Mouse (Mus musculus) kidney, embryonic 16.5 days (tissue): ENCODE results near the gene Jade1. TPM values are rescaled to one million over a fixed set of nuclear protein-coding genes. Genes with fewer than 3 reads are reported as not detected.

Experiments used
- ATAC-seq: fragments of 200-750 bp; cut with Nextera tagmentation; 2 replicates; pipeline ENCODE4 v1.8.0; 2017; ENCODE audit warnings: moderate TSS enrichment; ENCODE audit not compliant: low FRiP score, low TSS enrichment
- H3K27ac ChIP-seq: fragments of 300-500 bp; sonication (generic); 2 replicates; pipeline ENCODE4 v1.5.1; 2014; ENCODE audit warnings: low read length
- H3K27me3 ChIP-seq: fragments of 300-500 bp; sonication (generic); 2 replicates; pipeline ENCODE4 v1.6.1; 2014; ENCODE audit warnings: low read length, control low read depth, mixed read lengths; ENCODE audit not compliant: insufficient read depth
- H3K36me3 ChIP-seq: fragments of 300-500 bp; sonication (generic); 2 replicates; pipeline ENCODE4 v1.6.1; 2014; ENCODE audit warnings: low read length, control low read depth, mixed read lengths; ENCODE audit not compliant: insufficient read depth
- H3K4me1 ChIP-seq: fragments of 300-500 bp; sonication (generic); 2 replicates; pipeline ENCODE4 v1.6.1; 2014; ENCODE audit warnings: low read length, control low read depth, mixed read lengths; ENCODE audit not compliant: insufficient read depth
- H3K4me2 ChIP-seq: fragments of 300-500 bp; sonication (generic); replicated peaks from 2 replicates; pipeline ENCODE4 v1.6.1; 2014; ENCODE audit warnings: low read depth, low read length
- H3K4me3 ChIP-seq: fragments of 300-500 bp; sonication (generic); 2 replicates; pipeline ENCODE4 v1.5.1; 2014; ENCODE audit warnings: mild to moderate bottlenecking, low read length
- H3K9ac ChIP-seq: fragments of 300-500 bp; sonication (generic); replicated peaks from 2 replicates; pipeline ENCODE4 v1.6.1; 2014; ENCODE audit warnings: low read length
- H3K9me3 ChIP-seq: fragments of 300-500 bp; sonication (generic); 2 replicates; pipeline ENCODE4 v1.6.1; 2016; ENCODE audit warnings: low read length, control low read depth
- WGBS: fragments of 180-500 bp; shearing (Covaris S2); extraction: QIAGEN DNeasy Blood & Tissue Kit; methylation state at CpG from one replicate; pipeline ENCODE4 v1.1.7; 2014; 5-methylcytosine and 5-hydroxymethylcytosine counted together
- polyA plus RNA-seq: library from polyadenylated mRNA; unstranded; fragments of >200 nt; fragmentation: Nextera tagmentation; extraction: Ambion mirVana; gene quantifications from 2 replicates; pipeline ENCODE4 v1.2.1, GENCODE M21; 2015

The Jade1 gene
- polyA plus RNA-seq, 1 experiment from 2014 or later, result 21.2 TPM

DNA sequence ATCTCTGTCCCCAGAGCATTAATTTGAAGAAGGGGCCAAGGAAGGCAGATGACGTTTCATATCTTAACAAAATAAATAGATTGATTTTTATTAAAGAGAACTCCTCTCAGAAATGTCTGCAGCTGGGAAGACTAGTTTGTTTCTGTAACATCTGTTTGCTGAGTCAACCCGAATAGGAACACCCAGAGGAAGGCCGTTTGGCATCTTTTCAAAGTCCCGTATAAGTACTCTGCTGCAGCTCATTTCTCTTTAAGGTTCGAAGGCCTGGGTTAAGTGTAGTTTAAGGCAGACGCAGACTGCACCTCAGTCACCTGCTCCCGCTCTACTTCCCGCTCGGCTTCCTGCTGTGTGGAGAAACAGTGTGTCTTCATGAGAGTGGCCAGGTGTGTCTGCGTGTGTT, 47.4 kb downstream of the Jade1 start:
- peak overlapping the region; percentile 35; the same call in 1 of the 2 replicates for H3K27ac ChIP-seq
- peaks cover 16% of the 10 kb centered on the region for H3K4me1 ChIP-seq
- no peak for ATAC-seq
- 41% methylated on average over 10 of the region's 10 CpGs for whole genome bisulfite sequencing
- no peak overlapping the region for H3K4me3 ChIP-seq
- peaks cover 44% of the 10 kb centered on the region for H3K36me3 ChIP-seq
- no peak overlapping the region for H3K4me2 ChIP-seq
- no peak overlapping the region for H3K9ac ChIP-seq
- no peaks in the 10 kb centered on the region for H3K27me3 ChIP-seq
- H3K9me3 ChIP-seq, result no peaks in the 10 kb centered on the region

DNA sequence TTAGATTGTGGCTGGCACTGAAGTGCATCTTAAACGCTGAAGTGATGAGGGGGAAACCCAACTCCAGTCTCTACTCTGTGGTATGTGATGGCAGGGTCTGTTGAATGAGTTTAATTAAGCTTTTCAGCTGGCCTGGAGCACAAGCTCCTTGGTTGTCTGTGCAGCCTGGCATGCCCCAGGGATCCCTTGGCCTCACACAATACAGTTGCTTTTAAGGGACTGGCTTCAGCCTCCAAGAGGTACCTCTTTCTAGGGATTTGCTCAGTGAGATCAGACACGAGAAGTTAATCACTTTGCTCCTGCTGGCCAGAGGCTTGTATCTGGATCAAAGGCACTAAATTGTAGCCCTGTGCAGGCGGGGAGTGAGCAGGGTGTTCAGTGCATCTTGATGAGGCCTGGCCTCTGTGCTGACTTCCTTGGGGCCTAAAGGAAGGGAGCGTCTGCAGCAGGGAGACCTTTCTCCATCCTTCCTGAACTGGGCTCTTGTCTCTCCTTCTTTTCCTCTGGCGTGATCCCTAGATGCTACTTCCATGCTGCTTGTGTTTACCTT, 48.0 kb downstream of the Jade1 start:
- Histone ChIP-seq H3K27me3 (no peaks in the 10 kb centered on the region), H3K4me1 (peaks cover 16% of the 10 kb centered on the region), H3K9me3 (no peaks in the 10 kb centered on the region), H3K4me2 (no peak overlapping the region), H3K9ac (no peak overlapping the region; the same call in 1 of the 2 replicates), H3K27ac (no peak overlapping the region; the same call in 1 of the 2 replicates), H3K36me3 (peaks cover 38% of the 10 kb centered on the region), H3K4me3 (no peak overlapping the region)
- WGBS, result 49% methylated on average over 5 of the region's 5 CpGs
- ATAC-seq, result no peak

DNA sequence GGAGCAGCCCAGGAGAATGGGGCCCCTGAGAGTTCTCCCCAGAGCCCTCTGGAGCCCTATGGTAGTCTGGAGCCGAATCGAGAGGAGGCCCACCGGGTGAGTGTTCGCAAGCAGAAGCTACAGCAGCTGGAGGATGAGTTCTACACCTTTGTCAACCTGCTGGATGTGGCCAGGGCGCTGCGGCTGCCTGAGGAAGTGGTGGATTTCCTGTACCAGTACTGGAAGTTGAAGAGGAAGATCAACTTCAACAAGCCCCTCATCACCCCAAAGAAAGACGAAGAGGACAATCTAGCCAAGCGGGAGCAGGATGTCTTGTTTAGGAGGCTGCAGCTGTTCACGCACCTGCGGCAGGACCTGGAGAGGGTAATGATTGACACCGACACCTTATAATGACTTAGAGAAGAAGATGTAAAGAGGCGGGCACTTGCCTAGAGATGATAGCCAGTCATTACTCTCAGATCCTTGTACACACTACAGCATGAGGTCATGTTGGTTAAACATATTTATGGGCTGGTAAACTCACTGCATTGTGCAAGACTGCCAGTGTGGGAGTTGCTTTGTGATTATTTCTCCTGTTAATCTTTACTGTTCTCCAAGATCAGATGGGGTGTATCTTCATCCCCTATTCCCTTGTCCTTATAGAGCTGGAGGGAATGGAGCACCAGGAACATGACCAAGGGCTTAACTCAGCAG, 49.2 kb downstream of the Jade1 start:
- Histone ChIP-seq H3K9ac (no peak overlapping the region), H3K27ac (no peak overlapping the region), H3K4me2 (no peak overlapping the region), H3K36me3 (peaks cover 41% of the 10 kb centered on the region), H3K27me3 (no peaks in the 10 kb centered on the region), H3K9me3 (no peaks in the 10 kb centered on the region), H3K4me3 (no peak overlapping the region), H3K4me1 (peaks cover 16% of the 10 kb centered on the region)
- WGBS, result 91% methylated on average over 12 of the region's 12 CpGs
- no peak for ATAC-seq

DNA sequence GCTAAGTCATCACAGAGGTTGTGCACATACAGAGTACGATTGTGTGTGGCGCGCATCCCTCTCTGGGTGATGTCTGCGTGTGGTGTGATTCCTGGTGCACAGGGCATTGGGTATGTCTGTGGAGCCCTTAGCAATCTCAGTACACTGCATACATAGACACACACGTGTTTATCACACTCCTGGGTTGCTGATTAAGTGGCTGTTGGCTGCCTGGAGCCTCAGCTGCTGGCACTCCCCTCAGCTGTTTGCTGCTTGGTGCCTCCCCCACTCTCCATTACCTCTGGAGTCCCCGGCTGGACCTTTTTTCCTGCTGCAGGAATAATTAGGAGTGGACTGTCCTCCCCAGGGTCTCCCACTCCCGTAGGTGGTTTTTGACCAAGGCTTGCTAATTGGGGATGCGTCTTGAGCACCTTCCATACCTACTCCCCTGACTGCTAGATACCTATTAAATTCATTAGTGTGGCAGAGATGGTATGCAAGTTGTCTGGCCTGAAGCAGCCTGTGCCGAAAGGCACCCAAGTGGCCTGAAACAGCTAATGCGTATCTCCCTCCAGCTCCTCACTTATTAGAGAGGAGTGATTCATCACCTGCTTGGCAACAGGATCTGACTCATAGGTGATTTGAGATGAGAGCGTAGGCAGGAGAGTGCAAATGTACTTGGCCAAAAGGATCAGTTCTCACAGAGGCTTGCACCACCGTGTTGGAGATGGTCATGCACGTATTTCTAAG, 50.2 kb downstream of the Jade1 start:
- H3K4me1 ChIP-seq, result peaks cover 16% of the 10 kb centered on the region
- peak; percentile 40 for ATAC-seq
- H3K36me3 ChIP-seq, result peaks cover 50% of the 10 kb centered on the region
- no peak overlapping the region for H3K9ac ChIP-seq
- WGBS, result 74% methylated on average over 13 of the region's 13 CpGs
- H3K27me3 ChIP-seq, result no peaks in the 10 kb centered on the region
- H3K27ac ChIP-seq, result no peak overlapping the region
- no peak overlapping the region for H3K4me2 ChIP-seq
- H3K4me3 ChIP-seq, result no peak overlapping the region
- no peaks in the 10 kb centered on the region for H3K9me3 ChIP-seq

DNA sequence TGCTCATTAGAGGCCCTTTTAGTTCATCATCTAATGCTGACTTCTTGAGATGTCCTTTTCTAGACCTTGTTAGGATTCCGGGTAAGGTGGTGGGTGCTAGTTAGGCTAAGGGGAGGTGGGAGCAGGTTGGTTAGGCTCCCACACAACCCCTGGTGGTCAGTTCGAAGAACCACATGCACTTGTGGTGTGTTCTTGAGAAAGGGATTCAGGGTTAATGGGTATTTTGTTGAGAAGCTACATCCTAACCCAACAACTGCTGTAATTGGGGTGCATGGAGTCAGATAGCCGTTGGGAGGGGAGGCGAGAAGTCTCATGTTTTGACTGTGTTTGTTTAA, 50.8 kb downstream of the Jade1 start:
- no peaks in the 10 kb centered on the region for H3K27me3 ChIP-seq
- peaks cover 50% of the 10 kb centered on the region for H3K36me3 ChIP-seq
- H3K4me2 ChIP-seq, result no peak overlapping the region
- H3K4me1 ChIP-seq, result peaks cover 16% of the 10 kb centered on the region
- whole genome bisulfite sequencing, result 84% methylated on average over 4 of the region's 4 CpGs
- no peak for ATAC-seq
- H3K9ac ChIP-seq, result no peak overlapping the region
- H3K27ac ChIP-seq, result no peak overlapping the region
- no peak overlapping the region for H3K4me3 ChIP-seq
- no peaks in the 10 kb centered on the region for H3K9me3 ChIP-seq

DNA sequence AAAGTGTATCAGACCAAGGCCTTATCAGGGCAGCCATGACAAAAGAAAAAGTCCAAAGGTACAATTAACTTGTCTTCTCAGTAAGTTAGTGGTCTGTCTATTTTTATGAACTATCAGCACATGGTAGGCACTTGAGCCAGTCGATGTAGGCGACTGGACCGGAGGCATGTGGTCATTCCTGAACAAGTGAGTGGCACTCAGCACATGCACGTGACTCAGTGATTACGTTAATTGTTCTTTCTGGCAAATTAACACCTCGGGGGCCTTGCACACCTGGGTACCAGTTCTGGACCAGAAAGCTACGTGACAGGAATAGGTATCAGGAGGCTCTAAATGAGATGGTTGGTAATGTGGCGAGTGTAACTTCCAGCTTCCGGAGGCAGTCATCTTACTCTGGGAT, 51.5 kb downstream of the Jade1 start:
- peaks cover 52% of the 10 kb centered on the region for H3K36me3 ChIP-seq
- no peaks in the 10 kb centered on the region for H3K9me3 ChIP-seq
- no peaks in the 10 kb centered on the region for H3K27me3 ChIP-seq
- H3K4me1 ChIP-seq, result peaks cover 16% of the 10 kb centered on the region
- no peak overlapping the region for H3K27ac ChIP-seq
- no peak overlapping the region for H3K4me3 ChIP-seq
- no peak overlapping the region for H3K9ac ChIP-seq
- no peak overlapping the region for H3K4me2 ChIP-seq
- WGBS, result 84% methylated on average over 9 of the region's 9 CpGs
- no peak for ATAC-seq

DNA sequence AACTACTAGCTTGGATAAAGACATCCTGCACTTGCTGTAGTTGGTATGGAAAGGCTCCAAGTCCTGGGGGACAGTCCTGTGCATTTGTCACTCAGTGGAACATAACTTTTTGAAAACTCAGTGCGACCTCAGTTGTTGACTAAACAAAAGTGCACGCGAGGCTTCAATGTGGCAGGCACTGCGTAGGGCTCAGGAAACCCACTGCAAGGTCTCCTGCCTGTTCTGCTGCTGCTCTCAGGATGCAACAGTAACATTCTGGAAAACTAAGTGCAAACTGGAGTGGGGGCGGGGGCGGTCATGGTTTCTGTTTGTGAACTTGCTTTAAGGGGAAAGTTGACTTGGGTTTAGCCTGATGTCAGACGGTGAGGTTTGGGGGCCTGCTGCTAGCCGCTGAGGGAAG, 51.9 kb downstream of the Jade1 start:
- no peaks in the 10 kb centered on the region for H3K9me3 ChIP-seq
- no peak for ATAC-seq
- H3K36me3 ChIP-seq, result peaks cover 54% of the 10 kb centered on the region
- H3K27me3 ChIP-seq, result no peaks in the 10 kb centered on the region
- H3K9ac ChIP-seq, result no peak overlapping the region
- no peak overlapping the region for H3K27ac ChIP-seq
- no peak overlapping the region for H3K4me3 ChIP-seq
- H3K4me2 ChIP-seq, result no peak overlapping the region
- H3K4me1 ChIP-seq, result peaks cover 14% of the 10 kb centered on the region
- WGBS, result 82% methylated on average over 8 of the region's 8 CpGs

DNA sequence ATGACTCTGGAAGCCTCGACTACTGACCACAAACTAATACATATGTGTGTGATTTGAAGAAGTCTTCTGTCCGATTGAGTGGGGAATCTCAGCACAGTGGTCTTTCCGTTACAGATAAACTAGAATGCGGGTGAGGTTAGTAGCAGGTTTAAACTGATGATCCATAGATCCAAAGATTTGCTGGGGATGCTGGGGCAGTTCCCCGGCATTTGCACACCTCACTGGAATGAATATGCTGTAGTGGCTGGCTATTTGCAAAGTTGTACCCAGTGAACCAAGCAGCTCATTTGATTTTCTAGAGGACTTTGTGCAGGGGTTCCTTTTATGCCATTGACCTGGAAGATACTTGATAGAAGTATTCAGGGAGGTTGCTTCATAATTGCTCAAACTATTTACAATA, 53.5 kb downstream of the Jade1 start:
- H3K27ac ChIP-seq, result no peak overlapping the region
- H3K4me1 ChIP-seq, result no peaks in the 10 kb centered on the region
- no peak overlapping the region for H3K4me3 ChIP-seq
- no peak for ATAC-seq
- H3K36me3 ChIP-seq, result peaks cover 61% of the 10 kb centered on the region
- WGBS, result 93% methylated on average over 5 of the region's 5 CpGs
- no peak overlapping the region for H3K4me2 ChIP-seq
- H3K27me3 ChIP-seq, result no peaks in the 10 kb centered on the region
- no peak overlapping the region for H3K9ac ChIP-seq
- no peaks in the 10 kb centered on the region for H3K9me3 ChIP-seq

DNA sequence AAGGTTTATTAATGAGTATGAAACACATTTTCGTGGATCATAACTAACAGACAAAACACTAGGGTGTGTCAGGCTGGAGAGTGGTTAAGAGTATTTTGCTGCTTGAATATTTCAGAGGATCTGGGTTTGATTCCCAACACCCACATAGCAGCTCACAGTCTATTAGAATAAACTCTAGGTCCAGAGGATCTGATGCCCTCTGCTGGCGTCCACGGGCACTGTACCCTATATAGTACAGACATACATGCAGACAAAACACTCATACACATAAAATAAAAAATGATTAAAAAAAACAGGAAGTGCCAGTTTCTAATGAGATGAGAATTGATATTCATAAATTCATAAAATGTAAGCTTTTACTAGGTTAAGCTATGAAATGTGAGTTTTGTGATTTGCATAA, 56.7 kb downstream of the Jade1 start:
- Histone ChIP-seq H3K27me3 (no peaks in the 10 kb centered on the region), H3K9me3 (no peaks in the 10 kb centered on the region), H3K9ac (no peak overlapping the region), H3K4me2 (no peak overlapping the region), H3K4me3 (no peak overlapping the region), H3K36me3 (peaks cover 45% of the 10 kb centered on the region), H3K27ac (no peak overlapping the region), H3K4me1 (no peaks in the 10 kb centered on the region)
- 93% methylated on average over 3 of the region's 3 CpGs for WGBS
- ATAC-seq, result no peak

DNA sequence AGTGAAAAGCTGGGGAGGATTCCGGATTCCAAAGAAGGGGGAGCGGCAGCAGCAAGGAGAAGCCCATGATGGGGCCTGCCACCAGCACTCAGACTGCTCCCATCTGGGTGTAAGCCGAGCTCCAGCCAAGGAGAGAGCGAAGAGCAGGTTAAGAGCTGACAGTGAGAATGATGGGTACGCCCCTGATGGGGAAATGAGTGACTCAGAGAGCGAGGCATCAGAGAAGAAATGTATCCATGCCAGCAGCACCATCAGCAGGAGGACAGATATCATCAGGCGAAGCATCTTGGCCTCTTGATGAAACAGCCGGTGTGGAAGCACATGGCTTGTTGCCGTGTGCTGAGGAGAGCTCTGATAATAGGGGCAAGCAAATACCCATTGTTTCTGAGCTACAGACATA, 58.2 kb downstream of the Jade1 start:
- Histone ChIP-seq H3K4me2 (no peak overlapping the region), H3K27me3 (no peaks in the 10 kb centered on the region), H3K36me3 (peaks cover 45% of the 10 kb centered on the region), H3K9ac (no peak overlapping the region), H3K4me1 (no peaks in the 10 kb centered on the region), H3K9me3 (no peaks in the 10 kb centered on the region), H3K27ac (no peak overlapping the region), H3K4me3 (no peak overlapping the region)
- ATAC-seq, result no peak
- WGBS, result 89% methylated on average over 9 of the region's 9 CpGs
